Mouse (Mus musculus) thymus, adult 2 months (tissue): ENCODE results near the gene Fam222a. TPM values are rescaled to one million over a fixed set of nuclear protein-coding genes. Genes with fewer than 3 reads are reported as not detected.
A peak's percentile ranks its signal among the peaks of the same experiment; 100 is the strongest.

Experiments
- DNase-seq: peaks from one replicate; pipeline ENCODE4 v3.0.0; 2021
- H3K27ac ChIP-seq: fragments of 200-500 bp; 2 replicates; pipeline ENCODE4 v1.5.1; 2012; ENCODE audit warnings: low read length, control low read depth; ENCODE audit not compliant: control insufficient read depth, insufficient read depth
- H3K27me3 ChIP-seq: fragments of 200-500 bp; 2 replicates; pipeline ENCODE4 v1.6.1; 2012; ENCODE audit warnings: mild to moderate bottlenecking, low read length, moderate library complexity, mixed read lengths; ENCODE audit not compliant: control insufficient read depth, insufficient read depth
- H3K36me3 ChIP-seq: fragments of 200-500 bp; 2 replicates; pipeline ENCODE4 v1.6.1; 2012; ENCODE audit warnings: mild to moderate bottlenecking, low read length, moderate library complexity; ENCODE audit not compliant: control insufficient read depth, insufficient read depth
- H3K4me1 ChIP-seq: fragments of 200-500 bp; replicated peaks from 2 replicates; pipeline ENCODE4 v1.6.1; 2012; ENCODE audit warnings: low read length; ENCODE audit not compliant: control insufficient read depth, insufficient read depth
- H3K4me3 ChIP-seq: fragments of 200-500 bp; 2 replicates; pipeline ENCODE4 v1.5.1; 2012; ENCODE audit warnings: mild to moderate bottlenecking, low read length, control low read depth, moderate library complexity; ENCODE audit not compliant: control insufficient read depth, insufficient read depth
- CTCF ChIP-seq: fragments of 200-500 bp; IDR thresholded peaks from 2 replicates; pipeline ENCODE4 v1.5.1; 2012; ENCODE audit warnings: mild to moderate bottlenecking, control low read depth, low read length, moderate library complexity, borderline replicate concordance; ENCODE audit not compliant: control insufficient read depth, poor library complexity, insufficient read depth; ENCODE audit errors: extremely low read depth
- POLR2A ChIP-seq: fragments of 200-500 bp; IDR thresholded peaks from 2 replicates; pipeline ENCODE4 v1.6.1; 2012; ENCODE audit warnings: mild to moderate bottlenecking, low read length, control low read depth, moderate library complexity; ENCODE audit not compliant: control insufficient read depth, poor library complexity, insufficient read depth; ENCODE audit errors: extremely low read depth
- WGBS: fragments of 180-500 bp; shearing (Covaris S2); methylation state at CpG from one replicate; pipeline ENCODE4 v1.1.7; 2018; 5-methylcytosine and 5-hydroxymethylcytosine counted together
- polyA plus RNA-seq: library from polyadenylated mRNA; depleted of rRNA; stranded (reverse); fragments of >200 nt; gene quantifications from 2 replicates; pipeline ENCODE4 v1.2.3, GENCODE M21; 2012

Gene Fam222a
- polyA plus RNA-seq, 1 experiment: 15.3 TPM

DNA sequence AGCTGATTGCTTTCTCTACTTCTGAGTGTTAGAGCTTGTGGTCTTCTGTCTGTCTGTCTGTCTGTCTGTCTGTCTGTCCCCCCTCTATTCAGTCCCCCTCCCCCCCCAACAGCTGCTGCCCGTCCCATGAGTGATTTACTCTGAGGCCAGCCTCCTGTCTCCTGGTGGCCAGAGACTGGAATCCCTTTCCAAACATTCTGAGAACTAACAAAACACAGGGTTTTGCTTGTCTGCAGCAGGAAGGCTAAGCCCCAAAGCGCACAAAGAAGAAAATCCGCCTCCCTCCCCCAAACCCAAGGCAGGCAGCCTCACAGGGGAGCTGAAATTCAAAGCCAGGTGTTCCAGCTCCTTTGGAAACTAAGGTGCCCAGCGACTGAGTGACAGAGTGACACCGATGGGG lies 17.9 kb downstream of the Fam222a start:
- WGBS: 75% methylated on average over 5 of the region's 5 CpGs
- DNase-seq: no peak
- TF ChIP-seq CTCF (no peak), POLR2A (no peak)
- H3K4me1 ChIP-seq: peaks cover 67% of the 10 kb centered on the region
- no peaks in the 10 kb centered on the region for H3K36me3 ChIP-seq
- no peak overlapping the region for H3K4me3 ChIP-seq
- H3K27ac ChIP-seq: no peak overlapping the region
- H3K27me3 ChIP-seq: no peaks in the 10 kb centered on the region

DNA sequence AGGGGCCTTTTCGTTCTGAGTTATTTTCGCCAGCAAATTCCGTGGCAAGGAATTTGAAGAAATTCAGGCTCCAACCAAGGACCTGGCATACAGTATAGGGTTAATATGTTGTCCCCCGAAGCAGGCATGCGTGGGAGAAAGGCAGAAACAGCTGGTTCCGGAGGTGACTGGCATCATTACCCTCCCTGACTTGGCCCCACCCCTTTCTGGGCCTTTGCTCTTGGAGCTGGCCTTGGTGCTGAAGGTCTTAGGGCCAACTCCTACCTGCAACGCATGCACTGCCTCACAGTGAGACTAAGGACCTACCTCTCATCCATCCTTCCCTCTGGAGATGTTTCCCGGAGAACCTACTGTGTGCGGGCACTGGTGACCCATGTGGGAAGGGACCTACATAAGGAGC lies 20.1 kb downstream of the Fam222a start:
- Histone ChIP-seq H3K27me3 (no peaks in the 10 kb centered on the region), H3K27ac (no peak overlapping the region), H3K4me1 (peaks cover 63% of the 10 kb centered on the region), H3K36me3 (no peaks in the 10 kb centered on the region), H3K4me3 (no peak overlapping the region)
- 39% methylated on average over 9 of the region's 9 CpGs for WGBS
- DNase-seq: peak; percentile 86
- 0 out of 2 replicates have a peak, but pooled peaks have one; percentile 20 for TF ChIP-seq POLR2A
- peak; percentile 30; the same call in 1 of the 2 replicates for TF ChIP-seq CTCF

DNA sequence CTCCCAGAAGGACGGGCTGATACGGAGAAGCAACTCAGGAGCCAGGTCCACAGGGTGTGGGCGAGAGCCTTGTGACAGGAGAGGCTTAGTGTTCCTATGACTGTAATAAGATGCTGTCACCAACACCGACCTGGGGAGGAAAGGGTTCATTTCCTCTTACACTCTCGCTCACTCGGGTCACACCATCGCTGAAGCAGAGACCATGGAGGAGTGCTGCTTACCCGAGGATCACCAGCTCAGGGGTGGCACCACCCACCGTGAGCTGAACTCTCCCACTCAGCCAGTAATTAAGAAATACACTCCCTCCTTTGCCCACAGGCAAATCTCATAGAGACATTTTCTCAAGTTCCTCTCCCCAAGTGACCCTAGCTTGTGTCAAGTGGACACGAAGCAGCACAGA lies 20.6 kb downstream of the Fam222a start:
- H3K27me3 ChIP-seq: no peaks in the 10 kb centered on the region
- H3K4me1 ChIP-seq: peaks cover 62% of the 10 kb centered on the region
- H3K4me3 ChIP-seq: no peak overlapping the region
- DNase-seq: no peak
- WGBS: 59% methylated on average over 10 of the region's 10 CpGs
- H3K36me3 ChIP-seq: no peaks in the 10 kb centered on the region
- TF ChIP-seq POLR2A (0 out of 2 replicates have a peak, but pooled peaks have one; percentile 7), CTCF (no peak)
- no peak overlapping the region for H3K27ac ChIP-seq

DNA sequence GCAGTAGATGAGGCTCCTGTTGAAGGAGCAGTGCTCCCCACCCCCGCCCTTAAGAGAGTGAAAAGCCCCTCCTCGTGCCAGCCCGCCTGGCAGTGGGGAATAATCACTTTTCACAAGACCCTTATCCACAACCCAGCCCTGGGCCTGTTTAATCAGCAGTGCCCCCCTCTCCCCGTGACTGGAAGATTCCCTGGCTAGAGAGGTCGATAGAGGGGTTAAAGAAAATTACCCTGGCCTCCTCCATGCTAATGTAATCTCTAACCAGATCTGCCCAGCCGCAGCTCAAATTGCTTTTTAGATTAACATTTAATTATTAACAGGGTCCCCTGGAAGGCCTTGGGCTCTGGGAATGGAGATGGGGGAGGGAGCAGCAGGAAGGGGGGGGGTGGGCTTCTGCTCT lies 21.2 kb downstream of the Fam222a start:
- Histone ChIP-seq H3K4me3 (no peak overlapping the region), H3K4me1 (peaks cover 62% of the 10 kb centered on the region), H3K27me3 (no peaks in the 10 kb centered on the region), H3K27ac (no peak overlapping the region), H3K36me3 (no peaks in the 10 kb centered on the region)
- no peak for DNase-seq
- 92% methylated on average over 6 of the region's 6 CpGs for WGBS
- TF ChIP-seq CTCF (no peak), POLR2A (no peak)

DNA sequence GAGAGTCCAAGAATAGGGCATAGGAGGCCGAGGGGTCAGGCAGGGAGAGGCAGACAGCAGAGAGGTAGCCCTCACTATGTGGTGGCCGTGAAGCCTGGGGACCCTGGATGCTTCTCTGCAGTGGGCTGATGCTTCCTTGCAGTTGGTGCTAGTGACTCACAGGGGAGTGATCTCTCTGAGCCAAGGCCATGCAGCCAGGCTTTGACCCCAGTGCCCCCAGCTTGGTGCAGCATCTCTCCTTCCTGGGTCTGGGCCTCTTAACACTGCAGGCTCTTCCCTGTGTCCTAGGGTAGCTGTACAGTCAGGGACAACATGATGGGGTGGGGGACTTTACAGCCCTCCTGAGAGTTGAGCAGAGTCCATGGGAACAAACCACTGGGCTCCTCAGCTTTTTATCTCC lies 21.6 kb downstream of the Fam222a start:
- H3K4me1 ChIP-seq: peaks cover 62% of the 10 kb centered on the region
- TF ChIP-seq POLR2A: no peak
- no peak for TF ChIP-seq CTCF
- no peaks in the 10 kb centered on the region for H3K36me3 ChIP-seq
- WGBS: 86% methylated on average over 2 of the region's 2 CpGs
- no peak overlapping the region for H3K4me3 ChIP-seq
- no peaks in the 10 kb centered on the region for H3K27me3 ChIP-seq
- DNase-seq: no peak
- no peak overlapping the region for H3K27ac ChIP-seq

DNA sequence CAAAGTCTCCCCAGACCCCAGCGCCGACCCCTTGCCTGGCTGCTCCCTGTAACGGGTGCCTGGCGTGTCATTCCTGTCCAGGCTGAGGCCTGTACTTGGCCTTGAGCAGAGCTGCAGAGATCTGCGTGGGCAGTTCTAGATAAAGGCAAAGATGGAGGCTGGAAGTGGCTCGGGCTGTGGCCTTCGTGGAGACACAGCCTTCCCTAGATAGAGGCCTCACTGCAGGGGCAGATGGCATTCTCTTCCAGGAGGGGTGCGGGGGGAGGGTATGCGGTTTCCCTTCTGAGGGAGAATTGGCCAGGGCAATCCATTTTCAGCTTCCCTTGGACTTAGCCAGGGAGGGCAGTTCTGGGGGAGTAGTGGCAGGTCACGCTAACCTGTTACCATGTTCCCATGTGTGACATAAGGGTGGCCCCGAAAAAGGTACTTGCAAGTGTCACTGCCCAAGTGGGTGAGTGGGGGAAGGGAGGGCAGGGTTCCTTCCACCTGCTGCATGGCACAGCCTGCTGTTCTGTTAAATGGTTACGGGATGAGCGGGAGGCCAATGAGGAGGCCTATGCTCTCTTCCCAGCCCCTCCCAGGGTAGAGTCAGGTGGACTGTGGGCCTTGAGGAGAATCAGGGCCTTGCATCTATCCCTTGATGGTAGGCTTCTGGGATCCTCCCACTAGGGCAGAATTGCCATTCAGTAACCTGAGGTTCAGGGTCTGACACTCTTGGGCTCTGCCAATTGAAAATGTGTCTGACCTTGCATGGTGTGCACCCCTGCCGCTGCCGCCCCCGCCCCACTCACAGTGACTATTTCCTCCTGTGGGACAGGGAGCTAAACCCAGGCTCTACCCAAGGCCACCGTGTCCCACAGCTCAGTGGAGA lies 22.5 kb downstream of the Fam222a start:
- TF ChIP-seq CTCF (no peak), POLR2A (no peak)
- H3K36me3 ChIP-seq: no peaks in the 10 kb centered on the region
- no peak for DNase-seq
- no peaks in the 10 kb centered on the region for H3K27me3 ChIP-seq
- no peak overlapping the region for H3K4me3 ChIP-seq
- H3K4me1 ChIP-seq: peaks cover 64% of the 10 kb centered on the region
- no peak overlapping the region for H3K27ac ChIP-seq
- WGBS: 94% methylated on average over 17 of the region's 17 CpGs

DNA sequence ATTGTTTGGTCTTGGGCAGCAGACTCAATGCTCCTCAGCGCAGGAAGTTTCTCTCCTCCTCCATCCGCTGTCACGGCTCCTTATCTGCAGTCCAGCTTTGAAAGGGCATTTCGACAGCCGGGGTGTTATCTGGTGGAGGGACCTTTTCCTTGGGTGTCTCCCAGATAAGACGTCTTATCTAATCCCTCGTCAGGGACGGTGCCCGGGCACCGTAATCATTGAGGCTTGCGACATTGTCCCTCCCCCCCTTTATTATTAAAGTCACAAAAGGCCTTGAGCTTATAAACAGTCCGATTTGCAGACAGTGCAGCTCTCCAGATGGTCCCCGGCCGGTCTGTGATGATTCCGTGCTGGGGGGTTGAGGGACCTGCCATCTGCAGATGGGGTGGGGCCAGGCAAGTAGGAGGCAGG lies 23.3 kb downstream of the Fam222a start:
- H3K27ac ChIP-seq: no peak overlapping the region
- no peak for TF ChIP-seq CTCF
- TF ChIP-seq POLR2A: no peak
- peaks cover 64% of the 10 kb centered on the region for H3K4me1 ChIP-seq
- H3K27me3 ChIP-seq: no peaks in the 10 kb centered on the region
- no peaks in the 10 kb centered on the region for H3K36me3 ChIP-seq
- WGBS: 92% methylated on average over 15 of the region's 15 CpGs
- H3K4me3 ChIP-seq: no peak overlapping the region
- no peak for DNase-seq
